Mouse (Mus musculus) heart, adult 18-20 months (tissue): ENCODE results near the gene Tead3. TPM values are rescaled to one million over a fixed set of nuclear protein-coding genes. Genes with fewer than 3 reads are reported as not detected.
A peak's percentile ranks its signal among the peaks of the same experiment; 100 is the strongest.
"Not testable (repeated sequence)": the region's sequence is repeated elsewhere in the genome, so short reads cannot be mapped to it uniquely, and the experiment has no call there.

Source experiments
- DNase-seq, 2 experiments: peaks; one replicate each; pipeline ENCODE4 v3.0.0; 2021 to 2022; ENCODE audit warnings: mixed read lengths in 1 of 2
- total RNA-seq, 2 experiments: library from RNA; stranded (reverse); gene quantifications; 2 replicates each; pipeline ENCODE4 v1.2.3; 2021

The Tead3 gene
- total RNA-seq, 2 experiments from 2014 or later: 12.0 to 13.3 TPM

DNA sequence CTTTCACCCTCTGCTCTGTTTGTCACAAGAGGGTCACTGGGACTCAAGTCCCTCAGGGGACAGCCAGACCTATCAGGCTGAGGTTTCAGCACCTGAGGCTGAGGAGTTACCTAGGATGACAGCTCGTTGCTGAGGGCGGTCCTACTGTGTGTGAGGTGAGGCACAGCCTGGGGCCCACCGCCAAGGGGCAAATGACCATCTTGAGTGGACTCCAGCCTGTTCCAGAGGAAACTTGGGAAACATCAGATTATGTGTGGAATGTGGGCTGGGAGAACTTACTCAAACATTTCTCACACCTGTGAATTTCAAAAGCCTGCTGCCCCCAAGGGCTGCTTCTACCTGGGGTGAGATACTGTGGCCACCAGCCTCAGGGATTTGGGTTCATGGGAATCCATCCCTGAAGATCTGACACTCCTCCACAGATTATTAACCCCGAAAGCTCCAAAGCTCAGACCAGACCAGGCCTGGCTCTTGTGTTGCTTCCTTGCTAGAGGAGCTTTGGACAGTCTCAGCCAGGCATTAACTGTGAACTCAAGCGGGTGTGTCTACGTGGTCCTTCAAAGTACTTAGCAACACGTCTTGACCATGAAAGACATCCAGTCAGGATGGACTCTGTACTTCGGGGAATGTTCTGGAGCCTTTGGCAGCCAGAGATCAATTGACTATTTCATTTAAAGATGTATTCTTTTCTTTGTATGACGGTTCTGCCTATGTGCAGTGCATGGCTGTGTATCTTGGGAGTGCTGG, 10.1 kb upstream of the Tead3 start:
- no peak for DNase-seq

DNA sequence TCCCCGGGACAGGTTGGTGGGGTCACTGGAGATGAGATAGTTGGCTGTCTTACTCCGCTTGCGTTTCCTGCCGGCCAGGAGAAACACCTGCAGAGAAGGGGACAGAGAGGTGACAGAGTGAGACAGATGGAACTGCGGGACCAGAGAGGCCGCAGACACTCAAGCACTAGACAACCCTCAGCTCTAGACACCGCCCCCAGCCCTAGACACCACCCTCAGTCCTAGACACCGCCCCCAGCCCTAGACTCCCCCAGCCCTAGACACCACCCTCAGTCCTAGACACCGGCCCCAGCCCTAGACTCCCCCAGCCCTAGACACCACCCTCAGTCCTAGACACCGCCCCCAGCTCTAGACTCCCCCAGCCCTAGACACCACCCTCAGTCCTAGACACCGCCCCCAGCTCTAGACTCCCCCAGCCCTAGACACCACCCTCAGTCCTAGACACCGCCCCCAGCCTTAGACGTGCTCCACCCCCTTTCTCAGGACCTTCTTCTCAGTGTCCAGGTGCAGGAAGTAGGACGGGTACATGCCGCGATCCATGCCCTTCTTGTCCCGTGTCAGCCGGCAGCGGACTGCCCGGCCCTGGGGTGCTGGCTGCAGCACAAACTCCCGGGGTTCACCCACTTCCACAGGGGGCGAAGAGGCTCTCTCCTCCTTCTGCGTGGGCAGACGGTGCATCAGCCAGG, 8.1 kb upstream of the Tead3 start:
- not testable (repeated sequence) for DNase-seq

DNA sequence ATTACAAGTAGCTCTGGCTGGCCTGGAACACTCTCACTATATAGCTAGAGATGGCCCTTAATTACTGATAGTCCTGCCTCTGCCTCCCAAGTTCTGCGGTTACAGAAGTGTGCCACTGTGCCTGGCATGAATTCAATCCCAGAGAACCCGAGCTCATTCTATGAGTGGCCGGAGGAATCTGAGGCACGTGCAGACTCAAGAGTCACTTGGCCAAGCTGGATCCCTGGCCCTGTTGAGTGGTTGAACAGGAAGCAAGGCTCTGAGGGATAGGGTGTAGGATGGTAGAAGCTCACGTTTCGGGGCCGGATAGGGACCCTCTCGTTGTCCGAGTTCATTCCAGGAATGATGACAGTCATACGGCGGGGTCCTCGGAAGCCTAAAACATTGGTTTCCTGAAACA, 5.3 kb upstream of the Tead3 start:
- peak in 1 of 2 experiments; percentile 43 for DNase-seq

DNA sequence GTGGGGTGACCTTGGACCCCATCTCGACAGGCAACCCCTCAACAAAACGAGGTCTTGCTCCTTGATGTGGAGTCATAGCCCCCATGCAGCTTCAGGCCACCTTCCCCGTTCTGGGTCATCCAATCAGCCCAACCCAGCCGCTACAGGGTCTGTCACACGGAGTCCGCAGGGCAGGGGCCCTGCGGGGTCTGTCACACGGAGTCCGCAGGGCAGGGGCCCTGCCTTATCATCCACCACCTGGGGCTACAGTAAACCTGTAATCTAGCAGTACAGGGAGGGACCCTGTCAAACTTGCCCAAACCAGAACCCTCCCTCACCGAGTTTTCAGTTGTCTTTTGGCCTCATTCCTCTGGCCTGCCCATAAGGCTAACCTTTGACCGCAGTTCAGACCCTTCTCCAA, 1.4 kb upstream of the Tead3 start:
- DNase-seq: no peak

DNA sequence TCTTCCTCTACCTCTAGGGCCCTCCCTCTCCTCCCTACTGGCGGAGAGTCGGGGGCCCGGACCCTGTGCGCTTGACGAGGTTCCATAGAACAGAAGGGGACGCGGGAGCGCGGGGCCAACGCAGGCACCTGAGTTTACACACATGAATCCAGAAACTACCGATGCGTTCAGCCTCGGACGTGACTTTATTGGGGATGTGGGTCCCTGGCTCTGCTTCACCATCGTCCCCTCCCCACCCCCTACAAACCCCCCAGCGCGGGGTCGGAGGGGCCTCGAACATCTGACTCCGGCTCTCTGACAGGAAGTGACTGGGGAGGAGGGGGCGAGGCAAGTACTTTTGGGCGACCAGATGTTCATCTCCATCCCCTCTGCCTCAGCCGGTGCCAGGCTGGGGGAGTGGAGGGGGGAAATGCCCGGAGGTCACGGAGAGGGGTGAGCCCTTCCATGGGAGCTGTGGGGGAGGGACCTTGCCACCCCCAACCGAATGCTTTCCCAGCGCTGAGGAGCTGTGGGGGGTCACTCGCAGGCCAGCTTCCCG, 805 bp upstream of the Tead3 start:
- DNase-seq: no peak

DNA sequence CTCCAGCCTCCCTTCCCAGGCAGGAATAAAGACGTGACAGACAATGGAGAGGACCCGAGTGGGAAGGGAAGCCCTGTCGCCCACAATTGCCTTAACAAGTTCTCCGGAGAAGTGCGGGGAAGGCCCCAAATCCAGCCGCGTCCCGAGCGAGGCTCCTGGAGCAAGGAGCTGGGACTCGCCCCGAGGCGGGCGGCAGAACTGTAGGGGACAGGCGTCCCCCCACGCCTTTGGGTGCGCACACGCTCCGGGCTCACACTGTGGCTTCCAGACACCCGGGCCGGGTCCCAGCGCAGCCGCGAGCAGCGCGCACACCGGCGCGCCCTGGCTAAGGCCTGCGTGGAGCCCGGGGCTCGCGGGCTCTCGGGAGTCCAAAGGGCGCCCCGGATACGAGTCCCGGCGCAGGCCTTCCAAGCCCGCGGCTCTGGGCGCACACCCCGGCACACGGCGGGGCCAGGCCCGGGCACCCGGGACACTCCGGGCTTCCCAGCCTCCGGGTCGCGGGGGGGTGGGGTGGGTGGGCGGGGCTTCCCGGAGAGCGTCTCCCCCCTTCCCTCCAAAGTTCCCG, 634 bp downstream of the Tead3 start:
- peak in 1 of 2 experiments; percentile 59 for DNase-seq

DNA sequence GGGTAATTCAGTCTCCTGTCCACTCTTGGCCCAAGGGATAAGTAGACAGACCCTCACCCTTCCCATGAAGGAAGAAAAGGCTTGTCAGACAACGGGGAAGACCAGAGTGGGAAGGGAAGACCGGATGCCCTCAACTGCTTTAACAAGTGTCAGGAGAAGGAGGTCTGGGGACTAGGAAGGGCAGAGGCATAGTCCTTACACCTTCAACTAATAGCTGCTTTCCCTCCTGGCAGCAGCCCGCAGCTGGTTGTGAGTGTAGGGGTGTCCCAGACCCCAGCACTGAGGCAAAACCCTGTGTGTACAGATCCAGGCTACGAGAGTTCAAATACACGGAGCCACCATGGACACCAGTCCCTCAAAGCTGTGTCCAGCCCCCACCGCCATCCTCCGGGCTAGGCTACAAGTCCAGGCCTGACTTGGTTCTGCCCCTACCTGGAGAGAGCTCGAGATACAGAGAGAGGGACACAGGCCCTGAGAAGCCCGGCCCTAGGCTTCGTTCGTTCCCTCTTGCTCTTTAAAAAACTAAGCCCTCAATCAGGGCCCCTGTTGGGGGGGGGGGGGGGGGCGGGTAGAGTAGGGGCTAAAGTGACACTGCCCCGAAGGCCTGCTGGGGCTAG, 1.2 kb downstream of the Tead3 start:
- DNase-seq: no peak

DNA sequence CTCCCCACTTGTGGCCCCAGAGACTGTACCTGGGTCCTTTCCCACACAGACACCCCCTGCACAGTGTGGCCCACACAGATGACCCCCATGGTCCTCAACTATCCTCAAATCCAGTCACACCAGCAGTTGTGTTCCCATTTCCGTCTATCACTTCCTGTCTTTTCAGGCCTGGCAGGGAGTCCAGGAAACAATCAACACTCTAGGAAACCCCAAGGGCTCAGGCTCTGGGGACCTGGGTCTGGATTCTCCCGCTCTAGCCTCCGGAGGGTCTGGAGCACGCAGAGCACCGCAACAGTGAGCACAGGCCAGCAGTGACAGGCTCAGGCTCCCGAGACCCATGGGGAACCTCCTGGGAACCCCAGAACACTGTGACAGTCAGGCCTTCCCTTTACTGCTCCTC, 2.4 kb downstream of the Tead3 start:
- peak; percentile 41 to 47 for DNase-seq

DNA sequence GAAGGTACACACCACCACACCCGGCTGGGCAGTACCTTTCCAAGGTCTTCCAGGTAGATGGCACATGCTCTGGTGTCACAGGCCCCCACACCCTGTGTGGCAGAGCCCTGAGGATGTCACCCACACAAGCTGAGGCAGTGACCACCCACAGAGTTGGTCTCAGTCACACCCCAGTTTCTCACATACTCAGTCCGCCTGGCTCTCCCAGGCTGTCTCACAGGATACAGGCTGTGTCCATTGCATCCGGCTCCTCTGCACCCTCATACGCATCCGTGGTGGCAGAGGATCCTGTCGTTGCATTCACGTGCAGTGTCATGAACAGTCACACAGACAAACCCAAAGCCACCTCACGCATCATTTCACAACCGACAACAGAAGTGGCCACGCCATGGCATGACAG, 3.3 kb downstream of the Tead3 start:
- DNase-seq: no peak

DNA sequence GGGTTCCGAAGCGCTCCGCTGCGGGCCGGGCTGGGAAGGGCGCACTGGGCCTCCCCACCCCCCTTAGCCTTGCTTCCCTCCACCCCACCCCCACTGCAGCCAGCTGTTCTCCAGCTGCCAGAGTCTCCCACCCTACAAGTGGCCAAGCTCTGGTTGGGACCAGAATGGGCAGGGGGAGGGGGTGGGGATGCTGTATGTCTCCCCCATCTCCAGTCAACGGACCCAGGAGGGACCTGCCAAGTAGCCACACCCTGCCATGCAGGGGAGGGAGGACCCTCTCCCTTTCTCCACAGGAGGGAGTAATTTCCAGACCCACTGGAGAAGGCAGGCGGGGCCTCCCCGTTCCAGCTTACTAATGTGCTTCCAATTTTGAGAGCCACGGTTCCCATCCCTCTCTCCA, 4.7 kb downstream of the Tead3 start:
- peak; percentile 44 to 59 for DNase-seq

DNA sequence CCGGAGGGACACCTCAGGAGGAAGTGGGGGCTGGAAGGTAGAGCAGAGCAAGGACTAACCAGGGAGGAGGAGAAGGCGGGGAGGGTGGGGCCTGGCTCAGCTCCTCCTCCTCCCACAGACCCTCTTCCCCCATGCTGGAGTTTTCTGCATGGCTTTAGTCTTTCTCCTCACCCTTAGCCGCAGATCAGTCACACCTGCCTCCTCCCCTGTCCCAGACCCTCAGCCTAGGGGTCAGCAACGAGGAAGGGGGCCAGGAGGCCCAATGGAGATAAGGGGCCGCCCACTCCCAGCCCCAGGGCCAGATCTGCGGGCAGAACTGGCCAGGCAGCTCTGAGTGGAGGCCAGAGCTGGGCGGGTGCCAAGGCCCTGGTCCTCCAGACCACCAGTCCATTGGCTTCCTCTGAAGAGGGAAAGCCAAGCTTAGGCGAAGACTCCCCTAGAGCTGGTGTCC, 5.3 kb downstream of the Tead3 start:
- DNase-seq: no peak

DNA sequence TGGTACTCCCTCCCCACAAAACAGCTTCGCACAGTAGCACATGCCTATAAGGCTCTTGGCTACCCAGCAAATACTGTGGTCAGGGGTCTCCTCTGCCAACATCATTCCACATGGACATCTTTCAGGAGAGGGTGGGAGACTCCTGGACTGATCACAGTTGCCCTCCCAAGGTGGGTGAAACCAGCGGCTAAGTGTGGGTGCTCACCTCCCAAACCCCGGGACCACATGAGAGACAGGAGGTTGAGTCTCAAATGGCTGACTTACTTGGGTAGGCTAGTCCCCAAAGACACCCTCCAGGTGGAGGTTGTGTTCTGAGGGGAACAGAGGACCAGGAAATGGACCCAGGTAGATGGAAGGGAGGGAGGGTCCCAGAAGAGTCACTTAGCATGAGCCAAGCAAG, 5.9 kb downstream of the Tead3 start:
- no peak for DNase-seq

DNA sequence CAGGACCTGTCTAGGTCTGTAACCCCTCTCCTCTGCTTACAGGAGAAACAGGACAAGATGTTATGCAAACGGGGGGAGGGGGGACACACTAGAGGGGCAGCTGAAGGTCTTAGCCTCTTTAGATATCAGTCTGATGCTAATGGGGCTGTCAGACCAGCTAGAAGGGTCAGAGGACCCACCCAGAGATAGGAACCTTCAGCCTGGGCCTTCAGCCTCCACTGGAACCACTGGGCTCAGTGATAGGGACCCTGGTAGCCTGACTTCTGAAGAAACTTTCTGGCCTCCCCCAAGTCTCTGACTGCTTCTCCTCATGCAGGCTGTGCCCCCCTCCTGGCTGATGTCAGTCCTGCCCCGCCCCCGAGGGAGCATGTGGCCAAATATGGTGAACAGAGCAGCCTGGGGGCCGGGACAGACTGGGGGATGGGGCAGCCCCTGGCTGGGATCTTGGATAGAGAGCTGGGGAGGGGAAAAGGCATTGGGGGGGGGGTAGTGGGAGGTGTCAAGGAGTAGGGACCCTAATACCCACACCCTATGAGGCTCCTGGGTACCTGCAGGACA, 6.5 kb downstream of the Tead3 start:
- DNase-seq: peak in 1 of 2 experiments; percentile 39

DNA sequence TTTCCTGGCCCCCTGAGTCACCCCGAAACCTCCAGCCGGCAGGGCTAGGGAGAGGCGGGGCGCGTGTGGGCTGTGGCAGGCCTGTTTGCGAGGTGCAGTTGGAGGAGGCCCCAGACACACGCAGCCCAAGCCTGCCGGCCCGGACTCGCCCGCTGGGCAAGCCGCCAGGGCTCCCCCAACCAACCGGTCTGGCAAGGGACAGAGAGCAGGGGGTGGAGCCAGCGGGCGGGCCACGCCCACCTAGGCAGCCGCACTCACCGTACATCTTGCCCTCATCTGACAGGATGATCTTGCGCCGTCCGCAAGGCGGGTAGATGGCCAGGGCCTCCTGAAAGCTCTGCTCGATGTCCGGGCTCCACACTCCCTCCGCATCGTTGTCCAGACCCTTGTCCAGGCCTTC, 9.5 kb downstream of the Tead3 start:
- DNase-seq: peak; percentile 78 to 80

DNA sequence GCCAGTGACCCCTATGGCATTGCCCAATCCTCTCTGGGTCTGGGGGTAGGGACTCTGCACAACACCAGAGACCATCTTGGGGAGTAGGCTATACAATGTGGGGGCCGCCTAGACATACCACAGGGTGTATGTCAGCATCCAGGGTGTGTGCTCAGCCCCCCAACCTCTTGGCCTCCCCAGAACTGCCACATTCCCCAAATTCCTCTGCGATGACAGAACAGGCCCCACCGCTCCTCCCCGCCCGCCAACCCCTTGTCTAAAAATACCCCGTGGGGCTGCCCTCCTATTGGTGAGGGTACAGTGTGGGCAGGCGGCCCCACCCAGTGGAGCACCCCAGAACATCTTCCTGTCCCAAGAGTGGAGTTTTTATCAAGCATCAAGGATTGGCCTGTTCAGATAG, 10.0 kb downstream of the Tead3 start:
- no peak for DNase-seq

DNA sequence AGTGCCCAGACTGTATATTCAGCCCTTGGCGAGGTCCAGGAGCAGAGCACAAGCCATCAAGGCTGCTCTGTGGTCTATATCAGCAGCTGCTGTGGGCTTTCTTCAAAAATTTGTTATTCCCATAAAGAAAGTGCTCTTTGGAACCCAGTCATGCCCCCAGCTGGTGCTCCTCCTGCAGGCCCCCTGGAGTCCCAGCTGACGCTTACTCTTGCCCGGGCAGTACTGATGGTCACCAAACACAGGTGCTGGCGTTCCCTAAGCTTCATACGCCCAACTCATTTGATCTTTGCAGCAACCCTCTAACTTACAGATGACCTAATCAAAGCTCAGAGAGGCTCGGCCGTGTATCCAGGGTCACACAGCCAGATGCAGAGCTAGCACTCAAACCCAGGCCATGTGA, 13.1 kb downstream of the Tead3 start:
- no peak for DNase-seq

DNA sequence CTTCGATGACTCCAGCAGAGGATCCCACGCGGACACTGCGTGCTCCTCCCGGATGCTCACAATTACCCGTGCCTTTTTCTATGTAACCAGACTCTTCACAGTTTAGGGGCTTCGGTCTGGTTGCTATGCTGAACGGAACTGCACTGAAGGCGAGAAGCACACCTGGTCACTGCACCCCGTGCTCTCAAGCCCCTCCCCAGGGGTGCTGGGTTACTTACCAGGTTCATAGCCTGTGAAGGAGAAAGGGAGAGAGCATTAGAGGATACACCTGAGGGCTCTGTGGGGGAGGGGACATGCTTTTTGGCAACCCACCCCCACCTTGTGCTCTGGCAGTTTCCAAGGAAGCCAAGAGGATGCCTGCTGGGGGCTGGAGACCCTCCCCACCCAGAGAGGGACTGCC, 15.3 kb downstream of the Tead3 start:
- DNase-seq: no peak

DNA sequence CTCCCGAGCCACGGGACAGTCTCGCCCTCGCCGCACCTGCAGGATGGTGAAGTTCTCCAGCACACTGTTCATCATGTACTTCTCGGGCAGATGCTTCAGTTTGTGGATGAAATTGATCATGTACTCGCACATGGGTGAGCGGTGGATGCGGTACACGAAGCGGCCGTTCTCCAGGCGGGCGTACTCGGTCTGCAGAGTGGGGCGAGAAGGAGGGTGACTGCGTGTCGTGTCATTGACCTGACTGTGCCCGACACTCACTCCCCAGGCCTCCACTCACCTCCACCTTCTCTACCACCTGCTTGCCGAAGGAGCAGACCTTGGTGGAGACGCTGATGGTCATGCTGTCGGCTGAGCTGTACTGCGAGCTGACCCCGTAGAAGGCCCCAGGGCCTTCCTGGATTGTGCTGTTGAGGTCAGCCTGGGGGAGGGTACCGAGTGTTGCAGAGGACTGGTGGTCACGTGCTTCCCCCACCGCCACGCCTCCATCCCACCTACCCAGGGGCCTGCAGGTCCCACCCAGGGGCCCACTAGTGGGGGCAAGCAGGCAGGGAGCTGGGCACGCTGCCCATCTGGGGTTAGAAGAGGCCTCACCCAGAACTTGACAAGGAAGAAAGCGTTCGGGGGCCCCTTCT, 17.6 kb downstream of the Tead3 start:
- DNase-seq: no peak

DNA sequence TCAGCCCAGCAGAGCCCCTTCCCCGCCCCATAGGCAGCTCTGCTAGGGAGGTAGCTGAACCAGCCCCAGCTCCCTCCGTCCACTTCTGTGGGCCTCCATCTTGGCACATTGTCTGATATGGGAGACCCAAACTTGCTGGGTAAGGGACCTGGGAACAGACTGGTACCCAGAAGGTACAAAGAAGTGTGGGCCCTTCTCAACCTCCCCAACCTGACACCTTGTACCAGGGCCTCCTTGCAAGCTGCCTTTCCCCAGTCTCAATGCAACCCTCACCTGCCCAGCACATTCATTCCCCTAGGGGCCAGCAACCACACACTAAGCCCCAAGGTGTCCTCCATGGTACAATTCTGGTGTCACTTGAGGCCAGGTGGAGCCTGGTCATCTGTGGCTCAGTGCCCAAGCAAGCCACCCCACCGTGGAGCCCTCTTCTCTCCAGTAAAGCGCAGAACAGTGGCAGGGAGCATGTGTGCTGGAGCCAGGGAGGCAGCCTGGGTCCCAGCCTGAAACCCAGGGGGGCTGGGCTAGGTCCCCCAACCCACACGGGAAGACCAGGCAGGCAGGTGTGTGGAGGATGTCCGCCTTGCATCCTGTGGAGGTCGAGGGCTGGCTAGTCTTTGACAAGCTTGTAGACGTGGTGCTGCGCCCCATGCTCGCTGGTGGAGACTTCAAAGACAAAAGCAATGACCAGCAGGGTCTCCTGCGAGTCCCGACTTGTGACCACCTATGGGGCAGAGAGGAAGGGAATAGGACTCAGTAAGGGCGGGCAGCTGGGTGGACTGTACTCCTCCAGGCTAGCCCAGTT, 18.3 kb downstream of the Tead3 start:
- DNase-seq: no peak

DNA sequence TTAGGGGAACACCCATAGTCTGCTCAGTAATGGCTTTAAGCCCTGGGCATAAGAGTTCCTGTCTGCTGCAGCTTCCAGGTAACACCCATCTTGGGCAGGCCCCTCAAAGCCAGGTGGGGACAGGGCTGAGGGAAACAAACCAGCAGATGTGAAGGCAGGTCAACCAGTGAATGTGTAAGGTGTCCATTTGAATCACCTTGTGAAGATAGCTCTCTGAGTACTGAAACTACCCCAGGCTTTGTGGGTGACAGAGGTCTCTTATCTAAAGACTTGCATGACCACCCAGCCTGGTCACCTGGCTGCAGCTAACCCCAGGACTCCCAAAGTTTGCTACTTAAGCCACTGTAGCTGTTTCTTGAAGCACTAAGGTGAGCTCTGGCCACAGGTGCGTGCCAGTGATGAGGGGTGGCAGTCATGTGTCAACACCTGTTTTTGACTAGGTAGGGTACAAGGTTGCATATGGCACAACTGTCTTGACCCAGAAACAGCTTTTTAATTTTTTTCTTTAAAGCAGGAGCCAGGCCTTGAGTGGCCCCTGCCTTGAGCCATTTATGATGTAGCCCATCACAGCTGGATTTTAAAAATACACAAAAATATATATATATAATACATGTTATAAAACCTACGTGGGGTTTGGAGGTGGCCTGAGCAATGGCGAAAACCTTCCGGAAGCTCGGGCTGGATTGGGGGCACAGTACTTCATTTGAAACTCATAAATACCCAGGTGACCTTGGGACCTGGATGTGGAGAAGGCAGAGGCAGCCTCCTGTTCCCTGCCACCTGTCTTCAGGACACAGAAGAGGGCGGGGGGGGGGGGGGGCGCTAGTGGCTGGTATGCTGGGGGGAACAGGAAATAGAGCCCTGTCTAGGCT, 19.1 kb downstream of the Tead3 start:
- DNase-seq: no peak
